Mouse (Mus musculus) spleen, postnatal 4 days (tissue): ENCODE results near the gene Mdp1.

Experiments
- DNase-seq, 2 experiments: peaks; one replicate each; pipeline ENCODE4 v3.0.0; 2022; ENCODE audit warnings: low spot score in 2 of 2

Mdp1 gene

DNA sequence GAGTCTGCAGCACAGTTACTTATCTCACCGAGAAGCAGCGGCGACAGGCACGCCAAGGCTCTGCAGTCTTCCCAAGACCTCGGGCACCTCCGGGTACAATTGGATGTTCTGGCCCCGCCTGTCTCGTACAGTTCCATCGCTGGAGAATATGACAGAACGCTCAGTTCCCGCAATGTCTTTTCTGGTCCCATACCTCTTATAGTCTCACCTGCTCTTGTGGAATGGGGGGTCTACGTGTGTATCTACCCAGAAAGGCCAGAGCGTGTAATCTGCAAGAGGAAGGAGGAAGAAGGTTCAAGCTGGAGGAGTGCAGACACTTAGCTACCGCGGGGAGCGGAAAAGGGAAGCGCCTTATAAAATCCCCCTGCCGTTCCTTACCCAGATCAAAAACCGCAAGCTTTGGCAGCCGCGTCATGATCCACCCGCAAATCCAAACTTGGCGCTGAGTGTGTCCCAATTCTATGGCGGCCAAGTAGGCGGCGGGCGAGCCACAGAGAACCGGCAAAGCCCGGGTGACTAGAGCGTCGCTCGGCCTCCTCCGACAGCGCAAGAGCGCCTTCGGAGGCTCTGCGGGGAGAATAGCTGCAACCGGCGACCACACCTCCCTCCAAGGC lies at the start of gene Mdp1:
Gene Mdp1 (minus strand): TSS at position 549 of the 614 bp plus-strand sequence.
- DNase-seq: peak; percentile 78 to 89

DNA sequence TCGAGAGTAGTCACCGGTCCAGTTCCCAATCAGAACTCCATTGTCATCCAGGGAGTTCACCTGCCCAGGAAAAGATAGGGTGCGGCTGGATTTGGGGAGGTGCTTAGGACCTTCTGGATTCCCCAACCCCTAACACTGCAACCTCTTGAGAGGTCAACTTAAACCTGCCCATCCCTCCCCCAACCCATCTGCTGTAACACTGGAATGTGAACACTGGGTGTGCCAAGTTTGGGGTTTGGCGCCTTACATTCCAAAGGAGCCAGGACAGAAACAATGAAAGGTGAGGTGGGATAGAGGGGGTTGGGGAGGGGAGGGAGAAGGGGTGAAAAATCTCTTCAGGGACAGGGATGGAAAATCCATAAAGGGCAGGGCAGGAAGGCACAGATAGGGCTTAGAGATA lies 49.2 kb upstream of the Mdp1 start:
- DNase-seq: no peak

DNA sequence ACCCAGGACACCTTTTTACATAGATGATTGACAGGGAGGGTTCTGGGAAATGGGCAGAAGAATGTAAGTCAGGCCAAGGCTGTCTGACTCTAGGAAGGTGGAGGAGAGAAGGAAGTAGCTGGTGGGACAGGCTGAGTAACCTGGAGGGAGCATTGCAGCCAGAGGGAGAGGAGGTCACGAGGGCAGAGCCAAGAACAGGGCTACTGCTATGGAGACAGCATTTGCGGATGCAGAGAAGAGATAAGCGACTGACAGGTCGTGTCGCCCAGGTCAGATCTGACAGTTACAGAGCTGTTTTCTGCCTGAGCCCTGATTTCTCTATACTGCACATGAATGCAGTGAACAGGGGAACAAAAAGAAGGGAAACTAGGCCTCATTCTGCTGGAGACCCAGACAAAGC lies 47.1 kb upstream of the Mdp1 start:
- DNase-seq: no peak

DNA sequence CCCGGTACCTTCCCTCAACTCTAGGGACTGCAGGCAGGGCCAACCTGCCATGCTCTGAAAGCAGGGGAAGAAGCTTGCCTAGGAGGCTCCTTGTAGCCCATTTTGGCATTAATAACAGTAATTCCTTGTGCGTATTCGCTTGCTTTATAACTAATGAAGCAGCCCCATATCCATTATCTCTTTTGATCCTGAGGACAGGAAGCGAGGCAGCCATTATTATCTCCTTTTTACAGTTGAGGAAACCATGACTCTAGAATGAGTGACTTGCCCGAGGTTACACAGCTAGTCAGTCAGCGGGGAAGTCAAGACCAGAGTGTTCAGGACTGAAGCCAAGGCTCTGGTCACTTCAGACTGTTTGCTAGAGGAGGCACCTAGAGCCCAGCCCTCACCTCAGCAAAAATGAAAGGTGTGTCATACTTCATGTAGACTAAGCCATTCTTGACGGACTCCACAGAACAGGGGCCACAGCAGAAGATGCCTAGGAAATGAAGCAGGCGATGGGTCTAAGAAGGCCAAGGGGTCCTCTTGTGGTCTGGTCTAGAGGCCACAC lies 45.8 kb upstream of the Mdp1 start:
- DNase-seq: no peak

DNA sequence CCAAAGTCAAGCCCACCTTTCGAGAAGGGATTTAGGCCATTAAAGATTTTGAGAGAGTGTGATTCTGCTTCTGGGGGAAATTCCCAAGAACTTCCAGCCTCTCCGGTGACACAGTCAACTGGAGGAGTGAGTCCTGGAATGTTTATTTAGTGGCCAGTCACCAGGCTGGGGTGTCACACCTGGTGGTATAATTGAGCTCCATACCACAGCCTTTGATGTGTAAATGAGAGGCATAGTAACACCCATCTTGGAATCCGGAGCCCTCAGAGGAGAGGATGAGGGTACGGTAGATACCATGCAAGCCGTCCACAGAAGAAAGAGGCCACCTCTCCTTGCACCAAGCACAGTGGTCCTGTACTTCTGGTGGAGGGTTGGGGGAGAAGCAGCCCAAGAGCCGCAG lies 42.5 kb upstream of the Mdp1 start:
- DNase-seq: no peak

DNA sequence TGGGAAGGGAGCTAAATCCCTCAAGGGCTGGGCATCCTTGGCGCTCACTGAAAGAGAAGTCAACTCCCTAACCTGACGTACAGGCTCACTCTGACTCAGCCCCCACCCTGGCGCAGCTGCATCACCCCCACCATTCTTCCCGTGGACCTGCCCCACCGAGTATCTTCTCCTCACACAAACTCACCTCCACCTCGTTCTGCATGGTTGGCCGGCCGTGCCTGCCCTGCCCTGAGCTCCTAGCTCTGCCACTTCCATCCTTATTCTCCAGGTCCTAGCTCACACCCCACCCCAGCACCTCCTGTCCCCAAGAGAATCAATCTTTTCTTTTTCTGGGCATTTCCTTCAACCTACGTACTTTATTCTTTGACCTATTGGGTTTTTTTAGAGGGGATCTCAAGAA lies 40.8 kb upstream of the Mdp1 start:
- no peak for DNase-seq

DNA sequence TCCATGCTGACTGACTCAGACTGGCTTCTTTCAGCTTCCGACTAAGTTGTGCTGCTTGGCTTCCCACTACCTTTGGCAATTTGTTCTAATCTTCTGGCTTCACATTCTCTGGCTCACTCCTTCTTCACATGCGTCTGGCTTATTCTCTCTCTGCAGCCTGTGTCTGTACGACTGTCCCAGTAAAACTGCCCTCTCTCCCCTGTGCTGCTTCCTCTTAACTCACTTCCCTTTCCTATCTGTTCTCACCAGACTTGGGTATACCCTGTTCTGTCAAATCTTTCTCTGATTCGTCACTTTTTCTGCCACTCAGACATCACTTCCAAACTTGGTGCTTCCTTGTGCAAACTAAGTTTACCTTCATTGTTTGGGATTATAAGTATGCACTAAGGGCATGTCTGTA lies 36.9 kb upstream of the Mdp1 start:
- DNase-seq: no peak

DNA sequence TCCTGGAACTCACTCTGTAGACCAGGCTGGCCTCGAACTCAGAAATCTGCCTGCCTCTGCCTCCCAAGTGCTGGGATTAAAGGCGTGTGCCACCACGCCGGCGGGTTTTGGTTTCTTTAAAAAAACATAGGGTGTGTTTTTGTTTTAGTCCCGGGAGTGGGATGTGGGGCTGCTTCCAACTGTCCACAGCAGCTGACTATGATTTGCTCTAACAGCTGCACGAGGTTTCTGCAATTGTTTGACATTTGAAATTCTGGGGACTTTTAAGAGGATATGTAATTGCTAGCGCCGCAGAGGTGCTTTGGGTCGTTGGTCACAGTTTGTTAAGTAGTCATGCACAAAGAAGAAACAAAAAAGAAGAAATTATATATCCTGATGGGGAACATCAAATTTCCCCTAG lies 29.1 kb upstream of the Mdp1 start:
- no peak for DNase-seq

DNA sequence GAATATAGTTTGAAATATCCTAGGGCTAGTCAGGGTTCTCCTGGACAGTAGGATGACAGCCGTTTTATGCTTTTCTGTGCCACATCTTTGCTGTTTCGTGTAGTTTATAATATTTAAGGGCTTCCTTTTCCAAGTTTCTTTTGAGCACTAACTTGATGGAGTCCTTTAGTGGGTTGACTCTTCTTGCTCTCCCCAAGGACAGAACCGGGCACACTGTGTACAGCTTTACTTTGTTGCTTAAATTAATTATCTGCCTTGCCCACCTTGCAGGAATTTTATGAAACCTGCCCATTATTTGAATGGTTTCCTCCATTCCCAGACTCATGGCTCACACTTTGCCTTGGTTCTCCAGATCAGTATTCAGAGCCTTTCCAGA lies 21.8 kb upstream of the Mdp1 start:
- no peak for DNase-seq

DNA sequence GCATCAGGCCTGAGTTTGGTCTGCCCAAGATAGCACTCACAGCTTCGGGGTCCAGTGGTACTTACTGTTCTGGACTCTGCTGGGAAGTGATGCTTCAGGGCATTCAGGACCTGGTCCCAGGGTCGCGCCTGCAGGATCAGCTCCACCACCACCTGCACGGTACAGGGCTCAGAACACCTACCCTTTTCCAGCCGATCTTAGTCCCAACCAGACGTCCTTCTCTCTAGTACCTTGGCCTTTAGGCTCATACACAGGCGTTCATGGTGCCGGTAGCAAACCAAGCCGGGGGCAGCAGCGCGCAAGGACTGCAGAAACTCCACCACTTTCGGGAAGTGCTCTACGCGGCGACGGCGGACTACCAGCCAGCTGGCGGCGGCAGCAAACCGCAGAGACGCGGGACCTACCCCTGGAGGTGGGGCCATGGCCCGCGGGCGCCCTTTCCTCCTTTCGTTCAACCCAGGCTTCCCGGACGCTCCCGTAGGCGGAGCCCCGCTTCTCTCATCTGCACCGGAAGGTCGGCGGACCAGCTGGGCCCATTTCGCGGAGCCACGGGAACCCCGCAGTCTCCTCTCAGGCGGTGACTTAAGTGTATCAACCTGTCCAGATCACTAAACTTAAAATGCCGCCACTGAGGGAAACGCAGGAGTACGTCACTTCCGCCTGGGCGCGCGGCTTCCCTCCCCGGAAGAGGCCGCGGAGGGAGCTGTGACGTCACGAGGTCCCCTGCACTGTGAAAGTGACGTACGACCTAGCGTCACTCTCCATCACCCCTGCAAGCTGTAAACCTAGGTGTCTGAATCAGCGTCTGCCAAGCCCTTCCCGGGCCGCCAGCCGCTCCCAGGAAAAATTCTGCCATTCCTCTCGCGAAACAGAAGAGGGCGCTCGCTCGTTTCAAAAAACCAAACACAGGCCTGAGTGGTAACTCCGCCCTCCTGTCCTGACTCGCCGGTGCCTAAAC lies 21.1 kb upstream of the Mdp1 start, which contains the start of gene Tinf2:
Gene Tinf2 (minus strand): TSS at position 661 of the 958 bp plus-strand sequence.
- DNase-seq: peak; percentile 90 to 95

DNA sequence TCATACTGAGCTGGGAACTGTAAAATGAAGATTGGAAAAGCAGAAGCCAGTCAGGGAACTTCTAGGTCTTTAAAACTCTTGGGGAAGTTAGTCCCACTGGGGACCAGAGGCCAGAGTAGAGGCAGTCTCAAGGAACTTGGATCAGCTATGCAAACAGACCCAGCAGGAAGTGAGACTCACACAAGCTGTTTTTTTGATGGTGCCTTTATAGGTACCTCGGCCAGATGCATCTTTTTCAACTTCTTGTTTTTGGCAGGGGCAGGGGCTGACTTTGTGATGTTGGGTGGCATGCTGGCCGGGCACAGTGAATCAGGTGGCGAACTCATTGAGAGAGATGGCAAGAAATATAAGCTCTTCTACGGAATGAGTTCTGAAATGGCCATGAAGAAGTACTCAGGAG lies 17.3 kb upstream of the Mdp1 start:
- DNase-seq: no peak

DNA sequence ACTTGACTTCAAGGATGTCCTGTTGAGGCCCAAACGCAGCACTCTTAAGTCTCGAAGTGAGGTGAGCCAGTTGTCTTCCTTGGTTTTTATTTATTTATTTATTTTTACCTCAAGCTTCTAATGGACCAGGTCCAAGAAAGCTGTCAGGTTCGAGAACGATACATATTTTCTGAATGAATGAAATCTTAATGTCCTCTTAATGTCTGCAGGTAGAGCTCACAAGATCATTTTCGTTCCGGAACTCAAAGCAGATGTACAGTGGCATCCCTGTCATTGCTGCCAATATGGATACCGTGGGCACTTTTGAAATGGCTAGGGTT lies 12.4 kb upstream of the Mdp1 start:
- no peak for DNase-seq

DNA sequence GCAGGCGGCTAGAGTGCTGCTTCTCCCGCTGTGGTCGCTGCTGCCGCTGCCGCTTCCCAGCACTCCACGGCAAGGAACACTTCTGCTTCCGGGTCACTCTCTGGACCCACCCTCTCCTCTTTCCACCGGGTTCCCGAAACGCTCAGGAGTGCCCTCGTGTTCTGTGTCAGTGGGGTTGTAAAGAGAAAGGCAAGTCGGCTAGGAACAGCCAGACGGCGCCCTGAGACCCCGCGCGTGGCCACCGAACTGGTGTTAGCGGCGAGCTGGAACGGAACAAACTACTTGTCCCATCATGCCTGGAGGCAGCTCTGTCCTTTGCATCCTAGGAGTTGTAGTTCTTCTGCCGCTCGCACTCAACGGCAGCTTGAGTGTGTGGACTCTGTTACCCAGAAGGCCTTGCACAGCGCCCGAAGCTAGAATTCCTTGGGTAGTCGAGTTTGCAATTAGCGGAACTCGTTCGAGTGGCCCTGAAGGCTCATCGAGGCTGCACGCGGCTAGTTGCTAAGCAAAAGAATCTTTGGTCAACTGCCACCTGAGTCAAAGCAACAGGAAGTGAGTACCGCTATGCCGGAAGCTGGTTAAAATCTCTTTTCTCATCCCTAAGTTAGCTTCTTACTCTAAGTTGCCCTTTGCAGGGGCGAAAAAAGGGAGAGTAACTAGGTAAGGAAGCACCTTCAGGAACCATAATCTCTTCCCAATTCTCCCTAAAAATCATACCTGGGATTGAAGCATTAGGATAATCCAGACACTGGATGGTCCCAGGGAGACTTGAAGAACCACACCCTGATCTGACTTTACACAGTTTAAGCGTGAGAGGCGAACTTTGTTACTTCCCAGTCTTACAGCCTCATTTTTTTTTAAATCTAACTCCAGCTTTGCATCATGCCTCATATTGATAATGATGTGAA lies 11.8 kb upstream of the Mdp1 start, which contains the start of the genes Gmpr2 and Nedd8:
Gene Gmpr2 (plus strand): TSS at position 109 of the 908 bp plus-strand sequence.
Gene Nedd8 (minus strand): TSS at position 292 of the 908 bp plus-strand sequence.
- peak; percentile 86 to 90 for DNase-seq

DNA sequence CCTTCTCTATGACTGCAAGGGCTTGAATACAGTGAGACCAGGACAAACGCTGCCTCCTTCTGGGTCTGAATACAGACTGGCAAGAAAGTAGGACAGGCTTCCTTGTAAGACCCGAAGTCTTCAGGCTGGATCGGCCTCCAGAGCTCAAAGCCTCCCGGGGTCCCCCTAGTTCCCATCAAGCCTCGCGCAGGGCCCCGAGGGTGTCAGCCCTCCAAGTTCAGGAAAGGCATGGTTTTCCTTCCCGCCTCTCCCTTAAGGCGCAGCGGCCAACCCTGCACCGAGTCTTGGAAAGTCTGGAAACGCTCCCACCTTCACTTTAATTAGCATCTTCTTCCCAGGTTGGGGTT lies 11.2 kb upstream of the Mdp1 start:
- DNase-seq: no peak

DNA sequence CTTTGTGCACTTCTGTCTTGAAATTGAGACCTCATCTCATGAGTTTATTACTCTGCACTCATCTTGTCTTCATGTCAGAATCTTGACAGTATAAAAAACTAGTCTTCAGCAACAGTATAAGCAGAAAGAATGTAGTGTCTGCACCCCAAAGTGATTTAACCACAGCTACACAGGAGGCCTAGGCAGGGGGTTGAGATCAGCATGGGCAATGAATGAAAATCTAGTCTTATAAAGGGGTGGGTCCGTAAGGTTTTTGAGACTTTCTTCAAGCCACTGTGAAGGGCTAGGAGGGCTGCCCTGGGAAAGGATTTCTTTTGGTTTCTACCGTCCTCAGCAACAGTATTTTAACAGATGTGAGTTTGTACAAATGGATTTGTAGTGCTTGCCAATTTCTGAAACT lies 328 bp upstream of the Mdp1 start:
- no peak for DNase-seq

DNA sequence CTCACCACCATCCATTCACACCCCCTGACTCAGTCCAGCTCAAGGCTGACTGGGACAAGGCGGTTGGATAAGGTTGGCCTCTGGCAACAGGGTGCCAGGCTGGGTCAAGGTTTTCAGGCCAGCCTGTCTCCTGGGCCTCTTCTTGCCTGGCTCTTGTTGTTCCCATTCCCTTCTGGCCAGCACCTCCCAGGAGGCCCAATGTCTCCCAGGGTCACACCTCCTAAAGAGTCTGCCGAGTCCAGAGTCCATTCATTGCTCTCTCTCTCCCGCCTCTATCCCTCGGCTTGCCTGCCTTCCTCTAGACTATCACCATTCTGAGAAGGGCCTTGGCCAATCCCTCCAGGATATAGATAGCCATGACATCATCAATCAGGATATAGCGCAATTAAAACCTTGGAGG lies 2.3 kb downstream of the Mdp1 start:
- no peak for DNase-seq

DNA sequence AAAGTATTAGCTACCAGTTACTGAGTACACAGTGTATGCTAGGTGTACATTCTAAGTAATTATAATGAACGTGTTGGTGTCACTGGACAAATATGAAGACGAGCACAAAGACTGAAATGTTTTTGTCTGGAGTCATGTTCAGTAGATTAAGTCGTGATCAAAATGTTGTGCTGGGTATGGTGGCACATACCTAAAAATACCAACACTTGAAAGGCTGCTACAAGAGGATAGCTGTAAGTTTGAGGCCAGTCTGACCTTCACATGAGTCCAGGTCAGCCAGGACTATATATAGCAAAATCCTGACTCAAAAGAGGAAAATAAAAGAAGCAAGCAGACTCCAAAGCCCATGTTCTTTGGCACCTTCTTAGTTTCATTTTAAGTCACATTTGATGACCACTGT lies 3.4 kb downstream of the Mdp1 start:
- no peak for DNase-seq

DNA sequence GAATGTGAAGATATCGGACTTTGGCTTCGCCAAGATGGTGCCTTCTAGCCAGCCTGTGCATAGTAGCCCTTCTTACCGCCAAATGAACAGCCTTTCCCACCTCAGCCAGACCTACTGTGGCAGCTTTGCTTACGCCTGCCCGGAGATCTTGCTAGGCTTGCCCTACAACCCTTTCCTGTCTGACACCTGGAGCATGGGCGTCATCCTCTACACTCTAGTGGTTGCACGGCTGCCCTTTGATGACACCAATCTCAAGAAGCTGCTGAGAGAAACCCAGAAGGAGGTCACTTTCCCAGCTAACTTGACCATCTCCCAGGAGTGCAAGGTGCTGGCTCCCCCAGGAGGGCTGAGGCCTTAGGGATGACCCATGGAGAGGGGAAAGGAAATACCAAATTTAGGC lies 8.8 kb downstream of the Mdp1 start:
- no peak for DNase-seq

DNA sequence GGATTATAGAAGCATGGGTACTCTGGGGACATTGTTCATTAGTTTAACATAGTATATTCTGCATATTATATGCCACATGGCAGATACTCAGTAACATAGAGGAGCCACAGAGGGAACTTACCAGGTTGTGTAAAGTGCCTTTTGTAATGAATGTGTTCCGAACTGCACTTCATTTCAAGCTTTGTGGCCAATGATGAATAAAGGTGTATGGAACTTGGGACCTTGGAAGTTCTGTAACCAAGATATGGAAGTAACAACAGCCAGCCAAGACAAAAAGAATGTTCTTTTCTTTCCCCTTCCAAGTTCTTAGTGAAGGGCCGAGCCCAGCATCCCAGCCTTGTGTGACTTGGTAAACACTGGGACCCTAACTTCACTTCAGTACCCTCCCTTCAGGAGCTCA lies 10.4 kb downstream of the Mdp1 start, which contains the start of gene Tssk4:
Gene Tssk4 (plus strand): TSS at position 301 of the 400 bp plus-strand sequence.
- DNase-seq: no peak

DNA sequence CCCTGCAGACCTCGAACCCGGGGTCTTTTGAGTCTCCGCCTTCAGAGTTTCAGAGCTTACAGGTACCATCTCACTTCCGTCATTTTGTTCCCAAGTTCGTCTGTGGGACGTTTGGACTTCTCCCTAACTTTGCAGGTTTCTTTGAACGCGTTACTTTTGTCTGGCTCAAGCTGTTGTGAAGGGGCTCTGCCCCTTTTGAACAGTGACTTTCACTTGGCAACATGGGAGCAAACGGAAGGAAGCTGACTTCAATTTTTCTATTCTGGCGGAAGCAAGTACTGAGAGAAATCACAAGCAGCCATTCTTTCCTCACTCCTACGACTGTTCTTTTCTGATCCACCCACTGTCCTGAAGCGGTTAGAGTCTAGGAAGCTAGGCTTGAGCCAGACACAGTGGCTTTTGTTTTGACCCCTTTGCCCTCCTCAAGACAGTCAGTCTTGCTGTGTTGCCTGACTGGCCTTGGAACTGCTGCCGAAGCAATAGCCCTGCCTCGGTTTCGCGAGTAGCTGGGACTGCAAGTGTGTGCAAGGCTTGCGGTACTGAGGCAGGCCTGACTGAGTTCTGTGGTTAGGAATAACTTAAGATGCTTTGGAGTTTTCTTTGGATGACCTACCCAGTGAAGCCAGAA lies 15.9 kb downstream of the Mdp1 start:
- peak in 1 of 2 experiments; percentile 63 for DNase-seq
